Mouse (Mus musculus) hindbrain, embryonic 15.5 days (tissue): ENCODE data around the gene Dctpp1. TPM values are rescaled to one million over a fixed set of nuclear protein-coding genes. Genes with fewer than 3 reads are reported as not detected.

Experiments used
- ATAC-seq: fragments of 200-750 bp; cut with Nextera tagmentation; 2 replicates; pipeline ENCODE4 v1.8.0; 2017; ENCODE audit warnings: low read depth, moderate number of reproducible peaks, moderate TSS enrichment; ENCODE audit not compliant: low FRiP score
- H3K27ac ChIP-seq: fragments of 300-500 bp; sonication (generic); replicated peaks from 2 replicates; pipeline ENCODE4 v1.5.1; 2015; ENCODE audit warnings: mild to moderate bottlenecking, inconsistent platforms
- H3K27me3 ChIP-seq: fragments of 300-500 bp; sonication (generic); 2 replicates; pipeline ENCODE4 v1.6.1; 2015; ENCODE audit warnings: control low read depth, inconsistent platforms
- H3K36me3 ChIP-seq: fragments of 300-500 bp; sonication (generic); 2 replicates; pipeline ENCODE4 v1.6.1; 2015; ENCODE audit warnings: control low read depth, inconsistent platforms
- H3K4me1 ChIP-seq: fragments of 300-500 bp; sonication (generic); replicated peaks from 2 replicates; pipeline ENCODE4 v1.6.1; 2015; ENCODE audit warnings: control low read depth, inconsistent platforms
- H3K4me2 ChIP-seq: fragments of 300-500 bp; sonication (generic); 2 replicates; pipeline ENCODE4 v1.6.1; 2015; ENCODE audit warnings: moderate library complexity, mild to moderate bottlenecking, inconsistent platforms
- H3K4me3 ChIP-seq: fragments of 300-500 bp; sonication (generic); 2 replicates; pipeline ENCODE4 v1.5.1; 2015; ENCODE audit warnings: mild to moderate bottlenecking, inconsistent platforms
- H3K9ac ChIP-seq: fragments of 300-500 bp; sonication (generic); 2 replicates; pipeline ENCODE4 v1.6.1; 2015; ENCODE audit warnings: inconsistent platforms
- H3K9me3 ChIP-seq: fragments of 300-500 bp; sonication (generic); 2 replicates; pipeline ENCODE4 v1.6.1; 2016; ENCODE audit warnings: control low read depth, inconsistent platforms
- WGBS: fragments of 180-500 bp; shearing (Covaris S2); methylation state at CpG from one replicate; pipeline ENCODE4 v1.1.7; 2015; 5-methylcytosine and 5-hydroxymethylcytosine counted together
- polyA plus RNA-seq: library from polyadenylated mRNA; unstranded; fragments of >200 nt; fragmentation: Nextera tagmentation; extraction: Ambion mirVana; gene quantifications from 2 replicates; pipeline ENCODE4 v1.2.1, GENCODE M21; 2015

Dctpp1 gene
- polyA plus RNA-seq, 1 experiment from 2014 or later, result 122 TPM

DNA sequence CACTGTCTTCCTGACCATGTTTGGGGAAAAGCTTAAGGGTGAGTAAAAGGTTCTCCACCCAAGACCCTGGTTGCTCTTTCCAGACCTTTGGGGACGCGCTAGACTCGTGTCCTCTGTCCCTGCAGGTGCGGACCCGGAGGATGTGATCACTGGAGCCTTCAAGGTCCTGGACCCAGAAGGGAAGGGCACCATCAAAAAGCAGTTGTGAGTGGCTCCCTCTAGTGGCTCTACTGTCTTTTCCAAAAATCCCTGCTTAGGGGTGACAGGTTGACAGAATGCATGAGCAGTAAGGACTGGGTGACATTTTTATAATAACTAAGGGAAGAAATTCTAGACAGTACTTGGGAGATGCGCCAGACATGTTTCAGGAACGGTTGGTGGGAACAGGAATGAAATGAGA lies 47.0 kb downstream of the Dctpp1 start:
- Histone ChIP-seq H3K4me1 (peaks cover 13% of the 10 kb centered on the region), H3K4me3 (no peak overlapping the region), H3K9ac (no peak overlapping the region), H3K4me2 (no peak overlapping the region), H3K9me3 (no peaks in the 10 kb centered on the region), H3K27me3 (no peaks in the 10 kb centered on the region), H3K27ac (no peak overlapping the region), H3K36me3 (no peaks in the 10 kb centered on the region)
- WGBS, result 39% methylated on average over 7 of the region's 7 CpGs
- no peak for ATAC-seq

DNA sequence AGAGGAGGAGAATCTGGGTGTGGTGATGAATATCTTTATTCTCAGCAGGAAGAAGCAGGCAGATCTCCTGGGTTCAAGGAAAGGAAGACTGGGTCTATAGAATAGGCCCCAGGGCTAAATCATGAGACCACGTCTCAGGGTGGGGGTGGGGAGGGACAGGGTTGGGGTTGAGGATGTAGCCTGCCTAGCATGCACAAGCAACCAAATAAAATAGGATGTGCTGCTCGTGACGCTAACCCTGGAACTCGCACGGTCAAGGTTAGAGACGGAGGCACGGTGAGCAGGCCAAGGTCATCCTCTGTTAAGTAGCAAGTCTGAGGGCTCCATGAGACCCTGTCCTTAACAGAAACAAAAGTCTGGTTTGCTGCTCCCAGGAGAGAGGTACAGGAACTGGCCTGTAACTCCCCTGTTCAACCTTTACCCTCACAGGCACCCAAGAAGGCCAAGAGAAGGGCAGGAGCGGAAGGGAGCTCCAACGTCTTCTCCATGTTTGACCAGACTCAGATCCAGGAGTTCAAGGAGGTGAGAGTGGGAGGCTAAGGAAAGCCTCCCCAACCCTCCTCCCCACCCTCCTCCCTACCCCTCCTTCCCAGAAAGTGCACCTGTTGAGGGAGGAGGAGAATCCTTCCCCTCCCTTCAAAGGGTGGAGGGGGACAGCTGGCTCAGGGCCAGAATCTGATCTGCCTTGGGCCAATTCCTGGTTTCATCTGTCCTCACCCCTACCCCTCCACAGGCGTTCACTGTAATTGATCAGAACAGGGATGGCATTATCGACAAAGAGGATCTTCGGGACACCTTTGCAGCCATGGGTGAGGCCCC lies 47.9 kb downstream of the Dctpp1 start:
- H3K27ac ChIP-seq, result no peak overlapping the region
- H3K4me3 ChIP-seq, result no peak overlapping the region
- no peaks in the 10 kb centered on the region for H3K9me3 ChIP-seq
- no peak overlapping the region for H3K4me2 ChIP-seq
- no peak overlapping the region for H3K9ac ChIP-seq
- 90% methylated on average over 12 of the region's 12 CpGs for WGBS
- no peak for ATAC-seq
- peaks cover 13% of the 10 kb centered on the region for H3K4me1 ChIP-seq
- no peaks in the 10 kb centered on the region for H3K27me3 ChIP-seq
- no peaks in the 10 kb centered on the region for H3K36me3 ChIP-seq

DNA sequence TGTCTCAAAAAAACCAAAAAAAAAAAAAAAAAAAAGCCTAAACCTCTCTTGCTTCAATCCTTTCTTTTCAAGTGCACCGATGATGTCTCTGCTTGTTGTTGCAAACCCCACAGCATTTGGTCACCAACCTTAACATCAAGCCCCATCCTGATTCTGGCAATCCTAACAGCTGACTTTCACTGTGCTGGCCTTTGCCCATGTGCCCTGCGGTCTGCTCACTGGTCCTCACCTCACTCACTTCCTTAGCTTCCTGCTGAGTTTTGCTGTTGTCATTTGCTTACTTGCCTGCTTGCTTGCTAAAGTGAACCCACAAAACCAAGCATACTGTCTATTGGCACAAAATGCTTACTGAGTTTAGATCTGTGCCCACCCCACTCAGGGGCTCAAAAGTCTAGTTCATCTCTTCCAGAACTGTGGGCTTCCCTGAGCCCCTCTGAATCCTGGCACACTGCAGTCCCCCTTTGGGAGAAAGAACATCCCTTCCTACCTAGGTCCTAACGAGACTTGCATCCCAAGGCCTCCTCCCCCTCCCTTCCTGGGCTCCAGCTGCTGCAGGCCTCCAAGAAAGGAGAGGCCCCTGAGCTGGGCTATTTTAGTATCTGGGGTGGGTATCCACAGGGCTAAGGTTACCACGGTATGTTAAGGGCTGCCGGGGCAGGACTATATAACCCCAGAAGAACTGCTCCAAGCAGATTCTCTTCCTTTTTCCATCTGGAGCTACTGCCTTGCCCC lies 49.3 kb downstream of the Dctpp1 start:
- no peaks in the 10 kb centered on the region for H3K36me3 ChIP-seq
- no peak overlapping the region for H3K4me2 ChIP-seq
- peaks cover 25% of the 10 kb centered on the region for H3K4me1 ChIP-seq
- no peak for ATAC-seq
- no peaks in the 10 kb centered on the region for H3K9me3 ChIP-seq
- no peak overlapping the region for H3K27ac ChIP-seq
- no peak overlapping the region for H3K4me3 ChIP-seq
- no peaks in the 10 kb centered on the region for H3K27me3 ChIP-seq
- 66% methylated on average over 5 of the region's 5 CpGs for WGBS
- H3K9ac ChIP-seq, result no peak overlapping the region

DNA sequence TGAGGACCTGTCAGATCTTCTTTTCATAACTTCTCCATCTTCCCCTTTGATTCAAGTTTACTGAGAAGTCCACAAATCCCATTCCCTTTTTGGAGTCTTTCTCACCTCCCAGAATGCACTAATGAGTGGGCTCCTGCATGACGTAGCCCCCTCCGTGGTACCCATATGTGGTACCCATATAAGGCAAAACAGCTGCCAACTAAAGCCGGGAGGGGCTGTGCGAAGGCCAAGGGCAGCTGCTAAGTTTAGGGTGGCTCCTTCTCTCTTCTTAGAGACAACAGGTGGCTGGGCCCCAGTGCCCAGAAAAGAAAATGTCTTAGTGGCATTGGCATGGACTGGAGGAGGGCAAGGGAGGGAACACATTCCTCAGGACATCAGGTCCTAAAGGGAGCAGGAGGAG lies 50.2 kb downstream of the Dctpp1 start:
- 90% methylated on average over 4 of the region's 4 CpGs for WGBS
- Histone ChIP-seq H3K9me3 (no peaks in the 10 kb centered on the region), H3K4me2 (no peak overlapping the region), H3K27ac (no peak overlapping the region), H3K27me3 (no peaks in the 10 kb centered on the region), H3K4me3 (no peak overlapping the region), H3K4me1 (peaks cover 33% of the 10 kb centered on the region), H3K9ac (no peak overlapping the region), H3K36me3 (no peaks in the 10 kb centered on the region)
- no peak for ATAC-seq

DNA sequence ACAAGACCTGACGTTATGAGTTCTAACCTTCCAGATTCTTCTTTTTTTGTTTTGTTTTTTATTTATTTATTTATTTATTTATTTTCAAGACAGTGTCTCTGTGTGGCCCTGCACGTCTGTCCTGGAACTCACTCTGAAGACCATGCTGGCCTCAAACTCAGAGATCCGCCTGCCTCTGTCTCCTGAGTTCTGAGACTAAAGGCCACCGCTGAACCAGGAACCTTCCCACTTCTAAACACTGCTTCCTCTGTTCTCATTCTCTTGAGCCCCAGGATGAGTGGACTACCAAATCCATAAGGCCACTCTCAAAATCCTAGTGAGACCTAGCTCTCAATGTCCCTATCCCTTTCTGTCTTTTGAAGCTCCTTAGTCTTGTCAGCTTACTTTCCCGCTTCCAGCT lies 50.7 kb downstream of the Dctpp1 start:
- Histone ChIP-seq H3K9ac (no peak overlapping the region), H3K27ac (peak overlapping the region; percentile 85), H3K27me3 (no peaks in the 10 kb centered on the region), H3K9me3 (no peaks in the 10 kb centered on the region), H3K36me3 (0 out of 2 replicates have a peak, but pooled peaks cover 3% of the 10 kb centered on the region), H3K4me1 (peaks cover 34% of the 10 kb centered on the region), H3K4me3 (no peak overlapping the region), H3K4me2 (peak overlapping the region; percentile 79)
- ATAC-seq, result no peak
- WGBS, result 85% methylated on average over 5 of the region's 5 CpGs

DNA sequence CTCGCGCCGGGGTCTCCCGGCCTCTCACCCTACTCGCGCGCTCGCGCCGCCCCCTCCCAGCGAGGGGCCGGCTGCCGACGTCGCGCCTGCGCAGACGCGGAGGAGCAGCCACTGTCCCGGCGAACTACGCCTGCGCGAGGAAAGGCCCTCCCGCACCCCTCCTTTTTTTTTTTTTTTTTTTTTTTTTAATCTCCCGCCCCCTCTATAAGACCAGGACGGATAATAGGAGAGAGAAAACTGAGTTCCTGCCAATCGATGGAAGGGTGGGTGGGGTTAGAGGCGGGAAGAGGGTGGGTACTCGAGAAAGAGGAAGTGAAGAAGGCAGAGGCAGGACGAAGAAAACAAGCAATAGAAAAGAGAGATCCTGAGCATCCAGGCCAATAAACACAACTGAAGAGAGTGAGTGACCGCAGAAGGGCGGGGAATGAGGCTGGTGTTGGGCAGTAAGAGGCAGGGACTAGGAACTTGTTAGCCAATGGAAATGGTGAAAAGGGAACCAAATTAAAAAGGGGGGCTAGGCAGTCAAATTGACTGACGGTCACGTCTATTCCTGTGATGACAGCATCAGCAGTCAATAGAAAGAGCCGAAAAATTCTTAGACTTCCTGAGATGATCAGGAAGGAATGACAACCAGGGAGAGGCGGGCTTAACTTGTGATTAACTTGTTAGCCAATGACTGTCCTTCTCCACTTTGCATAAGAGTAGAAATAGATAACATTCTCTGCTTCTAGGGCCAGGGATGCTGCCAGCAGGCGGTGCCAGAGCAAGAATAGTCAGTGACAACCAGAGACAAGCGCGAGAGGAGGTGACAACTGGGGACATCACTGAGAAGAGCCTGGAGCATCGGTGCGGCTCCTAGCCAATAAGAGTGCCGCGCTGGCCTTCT lies 51.7 kb downstream of the Dctpp1 start, which contains the start of gene Mylpf:
Mylpf (plus strand) TSS at position 338 of the 886 bp plus-strand sequence.
- ATAC-seq, result peak; percentile 97
- under 1% methylated on average over 44 of the region's 44 CpGs for WGBS
- Histone ChIP-seq H3K27ac (peak within 1 kb of the TSS; percentile 85), H3K4me1 (peaks cover 34% of the 10 kb centered on the region), H3K9ac (peak within 1 kb of the TSS; percentile 95), H3K27me3 (no peaks in the 10 kb centered on the region), H3K4me3 (peak within 1 kb of the TSS; percentile 99), H3K9me3 (no peaks in the 10 kb centered on the region), H3K4me2 (peak within 1 kb of the TSS; percentile 98), H3K36me3 (peaks cover 4% of the 10 kb centered on the region; the same call in 1 of the 2 replicates)

DNA sequence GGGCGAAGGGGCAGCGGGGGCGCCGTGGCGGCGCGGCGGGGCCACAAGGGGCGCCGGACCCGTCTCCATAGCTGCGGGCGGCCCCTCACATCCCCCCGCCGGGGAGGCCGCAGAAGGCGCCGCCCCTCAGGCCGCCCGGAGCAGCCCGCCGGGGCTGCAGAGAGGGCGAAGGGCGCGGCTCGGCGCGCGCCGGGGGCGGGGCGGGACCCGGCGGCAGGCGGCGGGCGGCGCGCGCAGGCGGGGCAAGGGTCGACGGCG lies 52.3 kb downstream of the Dctpp1 start, which contains the start of gene Tbc1d10b:
Tbc1d10b (minus strand) TSS at position 174 of the 258 bp plus-strand sequence.
- peak within 1 kb of the TSS; percentile 98 for H3K4me2 ChIP-seq
- H3K36me3 ChIP-seq, result peaks cover 8% of the 10 kb centered on the region
- H3K9ac ChIP-seq, result peak within 1 kb of the TSS; percentile 95
- ATAC-seq, result peak; percentile 7
- peak within 1 kb of the TSS; percentile 85 for H3K27ac ChIP-seq
- H3K27me3 ChIP-seq, result no peaks in the 10 kb centered on the region
- H3K4me3 ChIP-seq, result peak within 1 kb of the TSS; percentile 99
- 0% methylated on average over 24 of the region's 44 CpGs for WGBS
- H3K9me3 ChIP-seq, result no peaks in the 10 kb centered on the region
- peaks cover 34% of the 10 kb centered on the region for H3K4me1 ChIP-seq

DNA sequence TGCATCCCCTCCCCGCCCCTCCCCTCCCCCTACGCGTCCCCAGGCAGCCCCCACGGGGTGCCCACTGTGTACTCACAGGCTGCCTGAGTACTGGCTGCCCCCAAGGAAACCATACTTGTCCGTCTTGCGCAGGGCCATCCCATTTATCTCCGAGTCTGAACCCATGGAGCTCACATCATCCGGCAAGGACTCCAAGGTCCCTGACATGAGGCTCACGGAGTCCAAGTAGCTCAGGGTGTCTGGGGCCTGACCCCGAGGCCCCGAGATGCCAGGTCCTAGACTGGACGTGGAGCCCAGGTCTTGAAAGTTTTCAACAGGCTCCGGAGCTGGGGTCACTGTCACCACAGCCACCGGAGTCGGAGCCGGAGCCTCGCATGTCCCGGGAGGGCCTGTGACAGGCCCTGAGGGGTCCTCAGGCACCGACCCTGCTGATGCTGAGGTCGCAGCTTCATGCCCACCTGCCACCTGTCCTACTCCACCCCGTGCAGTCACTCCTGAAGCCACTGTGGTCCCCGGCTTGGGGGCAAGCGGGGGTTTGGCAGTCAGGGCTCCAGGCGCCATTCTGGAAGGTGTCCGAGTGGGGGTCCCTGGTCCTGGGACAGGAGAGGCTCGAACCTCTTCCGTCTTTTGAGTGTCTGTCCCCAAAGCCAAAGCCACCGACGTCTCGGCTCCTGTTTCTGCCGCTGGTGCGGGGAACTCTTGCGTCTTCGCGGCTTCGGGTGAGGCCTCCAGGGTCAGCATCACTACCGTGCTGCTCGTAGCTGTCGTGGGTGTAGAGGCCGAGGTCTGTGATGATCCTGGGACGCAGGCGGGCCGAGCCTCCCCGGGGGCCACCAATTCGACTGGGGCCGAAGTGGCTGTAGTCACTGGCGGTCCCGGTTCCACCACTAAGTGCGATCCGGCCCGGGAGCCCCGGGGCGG lies 52.9 kb downstream of the Dctpp1 start:
- Histone ChIP-seq H3K27me3 (no peaks in the 10 kb centered on the region), H3K4me2 (peak overlapping the region; percentile 98), H3K9me3 (no peaks in the 10 kb centered on the region), H3K27ac (peak overlapping the region; percentile 80), H3K36me3 (peaks cover 14% of the 10 kb centered on the region), H3K4me3 (peak overlapping the region; percentile 99), H3K4me1 (peaks cover 34% of the 10 kb centered on the region), H3K9ac (peak overlapping the region; percentile 95)
- under 1% methylated on average over 51 of the region's 53 CpGs for WGBS
- no peak for ATAC-seq

Other genes starting within 250 kb of the Dctpp1 start
- gene Mvp, start 246.1 kb downstream of the Dctpp1 start, polyA plus RNA-seq, result 4.8 and 5.5 TPM in 2 replicates
- 0.28 TPM in 1 of 2 replicates, not detected in the other for gene Pagr1b, start 244.2 kb downstream of the Dctpp1 start, polyA plus RNA-seq
- 28.1 and 46.9 TPM in 2 replicates for gene Pagr1a, start 243.4 kb downstream of the Dctpp1 start, polyA plus RNA-seq
- gene Gm42742, start 239.6 kb downstream of the Dctpp1 start, polyA plus RNA-seq, result 63.3 and 77.5 TPM in 2 replicates
- 54.2 and 62.4 TPM in 2 replicates for gene Prrt2, start 239.5 kb downstream of the Dctpp1 start, polyA plus RNA-seq
- 84.0 and 87.3 TPM in 2 replicates for gene Maz, start 233.7 kb downstream of the Dctpp1 start, polyA plus RNA-seq
- gene Kif22, start 218.2 kb downstream of the Dctpp1 start, polyA plus RNA-seq, result 26.1 and 31.7 TPM in 2 replicates
- gene Zg16, start 173.4 kb downstream of the Dctpp1 start, polyA plus RNA-seq, result not detected in 2 replicates
- gene AI467606, start 169.3 kb downstream of the Dctpp1 start, polyA plus RNA-seq, result 2.0 and 3.3 TPM in 2 replicates
- 0.70 and 1.1 TPM in 2 replicates for gene Qprt, start 138.5 kb downstream of the Dctpp1 start, polyA plus RNA-seq
- 0.05 and 0.06 TPM in 2 replicates for gene Spn, start 122.9 kb downstream of the Dctpp1 start, polyA plus RNA-seq
- 72.1 and 72.3 TPM in 2 replicates for gene Cd2bp2, start 64.7 kb downstream of the Dctpp1 start, polyA plus RNA-seq
- 37.2 and 38.8 TPM in 2 replicates for gene Tbc1d10b, start 52.2 kb downstream of the Dctpp1 start, polyA plus RNA-seq
- gene Mylpf, start 51.8 kb downstream of the Dctpp1 start, polyA plus RNA-seq, result 4.9 and 5.0 TPM in 2 replicates
- 51.9 and 56.2 TPM in 2 replicates for gene Zfp553, start 27.6 kb downstream of the Dctpp1 start, polyA plus RNA-seq
- gene Sept1, start 27.6 kb downstream of the Dctpp1 start, polyA plus RNA-seq, result 18.4 and 19.3 TPM in 2 replicates
- 72.0 and 80.9 TPM in 2 replicates for gene Zfp771, start 16.4 kb downstream of the Dctpp1 start, polyA plus RNA-seq
- 61.5 and 63.7 TPM in 2 replicates for gene Sephs2, start 13.3 kb upstream of the Dctpp1 start, polyA plus RNA-seq
- 0.17 and 0.39 TPM in 2 replicates for gene Itgal, start 35.6 kb upstream of the Dctpp1 start, polyA plus RNA-seq
- 17.7 and 20.4 TPM in 2 replicates for gene Zfp768, start 84.9 kb upstream of the Dctpp1 start, polyA plus RNA-seq
- gene Zfp747, start 115.3 kb upstream of the Dctpp1 start, polyA plus RNA-seq, result 8.4 and 8.8 TPM in 2 replicates
- gene 9130019O22Rik, start 126.5 kb upstream of the Dctpp1 start, polyA plus RNA-seq, result 3.9 and 5.1 TPM in 2 replicates
- 5.6 and 6.4 TPM in 2 replicates for gene E430018J23Rik, start 132.9 kb upstream of the Dctpp1 start, polyA plus RNA-seq
- gene Zfp764, start 146.1 kb upstream of the Dctpp1 start, polyA plus RNA-seq, result 4.8 and 4.9 TPM in 2 replicates
- gene Zfp688, start 161.4 kb upstream of the Dctpp1 start, polyA plus RNA-seq, result 26.8 and 28.0 TPM in 2 replicates
- gene Zfp689, start 188.4 kb upstream of the Dctpp1 start, polyA plus RNA-seq, result 14.7 and 15.8 TPM in 2 replicates
- gene Prr14, start 198.9 kb upstream of the Dctpp1 start, polyA plus RNA-seq, result 36.9 and 42.8 TPM in 2 replicates
- 13.9 and 15.4 TPM in 2 replicates for gene Fbrs, start 218.5 kb upstream of the Dctpp1 start, polyA plus RNA-seq